Mouse (Mus musculus): ENCODE data around the gene Tmem199. TPM values are rescaled to one million over a fixed set of nuclear protein-coding genes. Genes with fewer than 3 reads are reported as not detected.

Gene Tmem199
- polyA plus RNA-seq, 1 experiment from 2014 or later, result 53.3 TPM

DNA sequence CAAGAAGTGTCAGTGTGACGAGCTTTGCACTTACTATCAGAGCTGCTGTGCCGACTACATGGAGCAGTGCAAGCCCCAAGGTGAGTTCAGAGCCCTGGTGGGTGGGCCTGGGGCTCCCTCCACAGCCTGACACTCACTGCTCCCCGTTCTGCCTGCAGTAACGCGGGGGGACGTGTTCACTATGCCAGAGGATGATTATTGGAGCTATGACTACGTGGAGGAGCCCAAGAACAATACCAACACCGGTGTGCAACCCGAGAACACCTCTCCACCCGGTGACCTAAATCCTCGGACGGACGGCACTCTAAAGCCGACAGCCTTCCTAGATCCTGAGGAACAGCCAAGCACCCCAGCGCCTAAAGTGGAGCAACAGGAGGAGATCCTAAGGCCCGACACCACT, 12.4 kb downstream of the Tmem199 start:
- H3K36me3 ChIP-seq (ENCODE audit: insufficient read depth), result no peaks in the 10 kb centered on the region
- TF ChIP-seq CTCF (IDR thresholded peaks at IDR 0.05; ENCODE audit: low read depth), result no peak
- H3K4me3 ChIP-seq (ENCODE audit: low read depth, low read length), result no peak overlapping the region
- WGBS, result 34% methylated on average over 16 of the region's 16 CpGs
- H3K9ac ChIP-seq, result no peak overlapping the region
- H3K27ac ChIP-seq (ENCODE audit: low read depth), result no peak overlapping the region
- H3K4me2 ChIP-seq, result no peak overlapping the region
- DNase-seq (no peak), ATAC-seq (ENCODE audit: insufficient read depth) (no peak)
- no peaks in the 10 kb centered on the region for H3K9me3 ChIP-seq (ENCODE audit: low read depth, low read length)
- H3K4me1 ChIP-seq (ENCODE audit: insufficient read depth), result 0 out of 2 replicates have a peak, but pooled peaks cover 4% of the 10 kb centered on the region
- H3K27me3 ChIP-seq (ENCODE audit: insufficient read depth, low read length), result peaks cover 56% of the 10 kb centered on the region

DNA sequence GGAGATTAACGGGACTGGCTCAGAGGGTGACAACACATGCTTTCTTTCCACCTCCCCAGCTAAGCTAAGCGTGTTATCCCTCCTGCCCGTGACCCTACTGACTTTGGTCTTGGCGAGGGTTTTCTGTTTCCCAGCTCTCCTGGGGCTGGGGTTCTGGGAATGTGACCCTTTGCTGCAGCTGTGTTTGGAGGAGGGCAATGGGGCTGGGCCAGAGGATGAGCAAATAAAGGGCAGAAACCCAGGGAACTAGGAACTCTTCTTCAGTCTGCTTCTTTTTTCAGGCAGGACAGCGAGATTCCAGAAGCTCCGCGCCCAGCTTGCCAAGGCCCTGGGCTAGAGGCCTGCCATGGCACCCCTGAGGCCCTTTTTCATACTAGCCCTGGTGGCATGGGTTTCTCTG, 13.0 kb downstream of the Tmem199 start, which contains the start of gene Vtn:
TSS of gene Vtn (plus strand) at position 88 of the 400 bp plus-strand sequence.
- H3K4me2 ChIP-seq, result peak within 1 kb of the TSS; percentile 99
- ATAC-seq (ENCODE audit: insufficient read depth), result no peak
- H3K27ac ChIP-seq (ENCODE audit: low read depth), result no peak within 1 kb of the TSS
- no peaks in the 10 kb centered on the region for H3K36me3 ChIP-seq (ENCODE audit: insufficient read depth)
- WGBS, result 35% methylated on average over 7 of the region's 7 CpGs
- H3K9me3 ChIP-seq (ENCODE audit: low read depth, low read length), result no peaks in the 10 kb centered on the region
- peak within 1 kb of the TSS; percentile 50 for H3K4me3 ChIP-seq (ENCODE audit: low read depth, low read length)
- TF ChIP-seq CTCF (IDR thresholded peaks at IDR 0.05; ENCODE audit: low read depth), result no peak
- H3K4me1 ChIP-seq (ENCODE audit: insufficient read depth), result 0 out of 2 replicates have a peak, but pooled peaks cover 4% of the 10 kb centered on the region
- peak within 1 kb of the TSS; percentile 34; the same call in 1 of the 2 replicates for H3K9ac ChIP-seq
- DNase-seq, result no peak
- H3K27me3 ChIP-seq (ENCODE audit: insufficient read depth, low read length), result peaks cover 56% of the 10 kb centered on the region

DNA sequence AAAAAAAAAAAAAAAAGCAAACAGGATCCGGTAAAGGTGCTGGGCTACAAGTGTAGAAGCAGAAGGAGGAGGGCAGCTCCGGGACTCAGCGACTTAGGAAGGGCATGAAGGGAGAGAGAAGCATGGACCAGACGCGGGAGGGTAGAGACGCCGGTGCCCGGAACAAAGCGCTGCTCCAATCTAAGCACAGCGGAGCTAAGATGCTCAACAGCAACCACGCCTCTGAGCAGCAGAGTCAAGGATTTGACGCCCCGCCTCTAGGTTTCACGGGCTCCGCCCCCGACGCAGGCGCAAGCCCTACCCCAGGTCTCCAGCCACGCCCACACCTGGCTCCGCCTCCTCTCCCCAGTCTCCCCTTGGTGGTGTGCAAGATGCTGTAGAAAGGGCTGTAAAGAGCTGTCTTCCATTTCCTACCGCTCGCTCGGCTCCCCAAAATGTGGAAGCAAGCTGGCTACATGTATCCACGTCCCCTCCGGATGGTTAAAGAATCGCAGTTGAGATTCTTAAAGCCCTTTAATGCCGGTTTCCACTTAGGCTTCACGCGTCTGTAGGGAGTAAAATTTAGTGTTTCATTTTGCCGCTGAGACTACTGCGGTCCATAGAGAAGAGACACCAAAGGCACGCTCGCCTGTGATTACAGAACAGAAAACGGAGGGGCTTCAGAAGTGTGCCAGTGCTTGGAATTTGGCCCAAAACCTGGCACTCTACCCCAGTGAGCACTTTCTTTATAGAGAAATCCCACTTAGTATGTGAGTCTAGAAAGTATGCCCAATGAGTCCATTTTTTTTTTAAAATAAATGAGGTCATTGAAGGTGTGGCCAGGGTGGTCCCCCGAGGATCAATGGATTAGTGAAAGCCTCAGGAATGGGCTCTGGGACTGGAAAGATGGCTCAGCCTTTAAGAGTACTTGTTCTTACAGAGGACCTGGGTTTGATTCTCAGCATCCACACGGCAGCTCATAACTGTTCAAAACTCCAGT, 14.1 kb downstream of the Tmem199 start, which contains the start of gene Sarm1:
TSS of gene Sarm1 (minus strand) at position 211 of the 979 bp plus-strand sequence.
- Histone ChIP-seq H3K27ac (ENCODE audit: low read depth) (no peak within 1 kb of the TSS), H3K27me3 (ENCODE audit: insufficient read depth, low read length) (peaks cover 56% of the 10 kb centered on the region), H3K4me2 (peak within 1 kb of the TSS; percentile 99), H3K9ac (peak within 1 kb of the TSS; percentile 41), H3K9me3 (ENCODE audit: low read depth, low read length) (no peaks in the 10 kb centered on the region), H3K4me1 (ENCODE audit: insufficient read depth) (0 out of 2 replicates have a peak, but pooled peaks cover 4% of the 10 kb centered on the region), H3K36me3 (ENCODE audit: insufficient read depth) (no peaks in the 10 kb centered on the region), H3K4me3 (ENCODE audit: low read depth, low read length) (peak within 1 kb of the TSS; percentile 50)
- ATAC-seq (ENCODE audit: insufficient read depth) (peak; percentile 94), DNase-seq (peak; percentile 98)
- 0 out of 2 replicates have a peak, but pooled peaks have one; percentile 15 for TF ChIP-seq CTCF (IDR thresholded peaks at IDR 0.05; ENCODE audit: low read depth)
- 3% methylated on average over 36 of the region's 36 CpGs for WGBS

DNA sequence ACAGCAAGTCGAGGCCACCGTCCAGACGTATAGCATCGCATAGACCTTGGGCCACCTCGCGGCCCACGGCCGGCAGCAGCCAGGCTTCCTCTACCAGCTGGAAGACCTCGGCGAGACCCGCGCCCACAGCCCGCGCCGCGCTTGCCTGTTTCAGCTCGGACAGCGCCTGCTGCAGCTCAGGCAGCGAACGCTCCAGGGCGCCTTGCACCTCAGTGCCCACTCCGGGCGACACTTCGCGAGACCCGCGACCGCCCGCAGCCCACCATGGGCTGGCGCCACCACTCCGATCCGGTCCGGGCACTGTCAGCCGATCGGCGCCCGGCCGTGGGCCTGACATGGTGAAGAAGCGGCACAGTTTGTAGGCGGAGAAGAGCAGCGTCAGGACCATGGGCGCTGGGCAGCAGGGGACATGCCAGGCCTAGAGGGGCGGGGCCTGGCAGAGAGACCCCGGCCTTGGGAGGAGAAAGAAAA, 14.9 kb downstream of the Tmem199 start:
- H3K27me3 ChIP-seq (ENCODE audit: insufficient read depth, low read length), result peaks cover 56% of the 10 kb centered on the region
- no peak overlapping the region for H3K27ac ChIP-seq (ENCODE audit: low read depth)
- H3K9me3 ChIP-seq (ENCODE audit: low read depth, low read length), result no peaks in the 10 kb centered on the region
- WGBS, result under 1% methylated on average over 44 of the region's 44 CpGs
- H3K4me3 ChIP-seq (ENCODE audit: low read depth, low read length), result peak overlapping the region; percentile 50
- TF ChIP-seq CTCF (IDR thresholded peaks at IDR 0.05; ENCODE audit: low read depth), result no peak
- ATAC-seq (ENCODE audit: insufficient read depth) (peak; percentile 51), DNase-seq (peak; percentile 42)
- 0 out of 2 replicates have a peak, but pooled peaks cover 4% of the 10 kb centered on the region for H3K4me1 ChIP-seq (ENCODE audit: insufficient read depth)
- no peaks in the 10 kb centered on the region for H3K36me3 ChIP-seq (ENCODE audit: insufficient read depth)
- H3K4me2 ChIP-seq, result peak overlapping the region; percentile 99
- H3K9ac ChIP-seq, result peak overlapping the region; percentile 41

DNA sequence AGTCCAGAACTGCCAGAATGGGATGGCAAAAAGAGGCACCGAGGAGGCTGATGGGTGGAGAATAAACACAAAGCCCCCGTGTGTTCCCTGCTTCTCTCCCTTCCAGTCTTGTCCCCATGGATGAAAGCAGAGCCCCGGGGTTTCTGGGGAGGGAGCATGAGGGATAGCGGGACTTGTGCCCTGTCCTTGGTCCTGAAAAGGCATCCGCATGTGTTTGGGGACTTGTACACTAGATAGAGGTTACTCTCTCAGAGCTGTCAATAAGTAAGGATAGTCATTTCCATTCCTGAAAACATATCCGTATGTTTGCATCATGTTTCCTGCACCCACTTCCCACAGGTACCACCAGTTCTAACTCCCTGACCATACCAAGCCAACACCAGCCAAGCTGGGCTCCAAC, 16.1 kb downstream of the Tmem199 start:
- no peak overlapping the region for H3K4me3 ChIP-seq (ENCODE audit: low read depth, low read length)
- TF ChIP-seq CTCF (IDR thresholded peaks at IDR 0.05; ENCODE audit: low read depth), result no peak
- peak; percentile 87 for DNase-seq
- H3K36me3 ChIP-seq (ENCODE audit: insufficient read depth), result no peaks in the 10 kb centered on the region
- no peak overlapping the region for H3K9ac ChIP-seq
- H3K27me3 ChIP-seq (ENCODE audit: insufficient read depth, low read length), result peaks cover 65% of the 10 kb centered on the region
- H3K9me3 ChIP-seq (ENCODE audit: low read depth, low read length), result no peaks in the 10 kb centered on the region
- WGBS, result 4% methylated on average over 6 of the region's 6 CpGs
- 0 out of 2 replicates have a peak, but pooled peaks cover 4% of the 10 kb centered on the region for H3K4me1 ChIP-seq (ENCODE audit: insufficient read depth)
- no peak overlapping the region for H3K27ac ChIP-seq (ENCODE audit: low read depth)
- no peak overlapping the region for H3K4me2 ChIP-seq
- no peak for ATAC-seq (ENCODE audit: insufficient read depth)

DNA sequence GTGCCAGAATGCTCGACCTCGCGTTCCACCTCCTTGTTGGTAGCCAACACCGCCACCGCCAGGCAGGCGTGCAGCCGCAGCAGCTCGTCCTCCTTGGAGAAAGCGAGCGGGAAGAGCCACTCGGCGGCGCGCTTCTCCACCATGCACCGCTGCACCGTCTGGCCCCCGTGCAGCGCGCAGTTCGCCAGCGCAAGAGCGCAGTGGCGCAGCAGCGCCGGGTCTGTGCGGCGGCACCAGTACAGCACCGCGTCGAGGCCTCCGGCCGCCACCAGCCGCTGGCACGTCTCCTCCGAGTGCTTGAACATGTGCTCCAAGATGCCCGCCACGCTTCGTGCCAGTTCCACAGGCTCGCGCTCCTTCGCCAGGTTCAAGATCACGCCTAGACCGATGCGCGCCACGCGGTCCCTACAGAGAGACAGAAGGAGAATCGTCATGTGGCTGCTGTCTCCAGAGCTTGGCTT, 21.2 kb downstream of the Tmem199 start:
- peaks cover 69% of the 10 kb centered on the region for H3K27me3 ChIP-seq (ENCODE audit: insufficient read depth, low read length)
- ATAC-seq (ENCODE audit: insufficient read depth), result no peak
- peak overlapping the region; percentile 18 for H3K4me3 ChIP-seq (ENCODE audit: low read depth, low read length)
- no peaks in the 10 kb centered on the region for H3K9me3 ChIP-seq (ENCODE audit: low read depth, low read length)
- WGBS, result 8% methylated on average over 45 of the region's 48 CpGs
- peak overlapping the region; percentile 51 for H3K4me2 ChIP-seq
- TF ChIP-seq CTCF (IDR thresholded peaks at IDR 0.05; ENCODE audit: low read depth), result peak; percentile 37; the same call in 1 of the 2 replicates
- no peak overlapping the region for H3K27ac ChIP-seq (ENCODE audit: low read depth)
- no peaks in the 10 kb centered on the region for H3K4me1 ChIP-seq (ENCODE audit: insufficient read depth)
- peak overlapping the region; percentile 6; the same call in 1 of the 2 replicates for H3K9ac ChIP-seq
- H3K36me3 ChIP-seq (ENCODE audit: insufficient read depth), result no peaks in the 10 kb centered on the region
- DNase-seq, result peak; percentile 56
